Mouse (Mus musculus): ENCODE results near the gene Cdh23.
A peak's percentile ranks its signal among the peaks of the same experiment; 100 is the strongest.

Cdh23 gene

DNA sequence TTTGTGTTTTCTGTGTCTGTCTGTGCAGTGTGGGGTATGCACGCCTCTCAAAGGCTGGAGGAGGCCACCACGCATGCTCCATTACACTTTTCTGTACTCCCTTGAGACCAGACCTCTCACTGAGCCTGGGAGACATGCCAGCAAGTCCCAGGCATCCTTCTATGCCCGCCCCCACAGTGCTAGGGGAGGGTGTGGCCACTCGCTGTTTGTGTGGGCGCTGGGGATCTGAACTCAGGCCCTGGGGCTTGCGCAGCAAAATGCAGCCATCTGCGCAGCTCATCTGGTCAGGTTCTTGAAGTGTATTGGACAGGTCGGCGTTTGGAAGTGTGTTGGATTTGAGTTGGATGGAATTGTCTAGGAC, 416.4 kb downstream of the Cdh23 start:
- DNase-seq = peak; percentile 49 to 63

DNA sequence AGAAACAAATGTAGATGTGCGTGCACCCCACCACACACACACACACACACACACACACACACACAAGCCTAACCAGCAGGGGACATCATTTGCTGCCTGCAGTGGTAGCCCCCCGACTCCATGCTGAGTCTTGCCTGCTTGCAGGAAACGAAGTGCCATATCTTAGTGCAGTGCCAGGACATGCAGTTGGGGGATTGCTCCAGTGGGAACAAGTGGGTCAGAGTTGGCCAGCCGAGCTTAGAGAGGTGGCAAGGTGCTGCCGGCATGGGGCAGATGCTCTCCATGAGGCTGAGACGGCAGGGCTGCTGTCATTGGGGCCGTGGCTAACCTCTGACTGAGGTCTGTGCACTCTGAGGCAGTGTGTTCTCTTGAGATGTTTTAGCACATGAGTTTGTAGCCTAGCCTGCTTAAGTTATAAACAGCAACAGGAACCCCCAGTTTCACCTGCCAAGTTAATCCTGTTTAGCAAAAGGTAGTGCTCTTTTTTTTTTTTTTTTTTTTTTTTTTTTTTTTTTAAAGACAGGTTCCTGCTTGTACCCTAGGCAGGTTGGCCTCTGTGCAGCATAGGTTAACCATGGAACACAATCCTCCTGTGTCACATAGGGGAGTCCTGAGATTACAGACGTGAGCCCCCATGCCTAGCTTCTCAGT, 416.9 kb downstream of the Cdh23 start:
- DNase-seq = peak; percentile 51 to 64

DNA sequence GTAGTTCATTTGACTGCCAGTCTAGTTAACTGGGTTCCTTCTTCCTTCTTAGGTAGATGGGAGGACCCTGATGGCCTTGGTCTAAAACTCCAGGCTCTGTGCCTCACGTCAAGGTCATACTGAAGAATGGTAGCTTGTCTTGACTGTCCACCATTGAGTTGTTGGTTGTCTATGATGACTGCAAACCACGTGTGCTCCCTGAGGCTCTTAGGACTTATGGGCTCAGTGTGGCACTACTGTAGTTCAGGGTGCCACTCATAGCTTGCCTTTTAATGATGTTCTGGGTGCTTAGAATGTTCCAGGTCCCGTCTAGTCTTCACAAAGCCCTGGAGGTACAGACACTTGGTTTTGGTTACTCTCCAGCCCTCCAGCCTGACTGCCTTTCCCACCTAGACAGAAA, 417.5 kb downstream of the Cdh23 start:
- DNase-seq = no peak

DNA sequence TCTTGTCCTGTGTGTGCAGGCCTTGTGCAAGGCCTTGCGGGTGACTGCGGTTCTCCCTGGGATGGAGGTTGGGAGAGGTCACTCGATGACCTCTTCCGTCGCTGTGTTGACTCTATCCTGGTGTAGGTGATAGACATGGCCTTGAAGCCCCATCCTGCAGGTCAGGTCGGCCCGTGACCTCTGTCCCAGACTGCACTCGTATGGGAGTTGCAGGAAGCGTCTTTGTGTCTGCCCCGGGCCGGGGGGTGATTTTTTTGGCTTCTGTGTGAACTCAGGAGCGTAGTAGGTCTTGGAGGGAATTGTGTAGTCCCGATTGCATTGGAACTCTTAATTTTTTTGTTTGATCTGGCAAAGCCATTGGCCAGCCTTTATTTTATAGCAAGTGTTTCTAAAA, 418.3 kb downstream of the Cdh23 start:
- no peak for DNase-seq

DNA sequence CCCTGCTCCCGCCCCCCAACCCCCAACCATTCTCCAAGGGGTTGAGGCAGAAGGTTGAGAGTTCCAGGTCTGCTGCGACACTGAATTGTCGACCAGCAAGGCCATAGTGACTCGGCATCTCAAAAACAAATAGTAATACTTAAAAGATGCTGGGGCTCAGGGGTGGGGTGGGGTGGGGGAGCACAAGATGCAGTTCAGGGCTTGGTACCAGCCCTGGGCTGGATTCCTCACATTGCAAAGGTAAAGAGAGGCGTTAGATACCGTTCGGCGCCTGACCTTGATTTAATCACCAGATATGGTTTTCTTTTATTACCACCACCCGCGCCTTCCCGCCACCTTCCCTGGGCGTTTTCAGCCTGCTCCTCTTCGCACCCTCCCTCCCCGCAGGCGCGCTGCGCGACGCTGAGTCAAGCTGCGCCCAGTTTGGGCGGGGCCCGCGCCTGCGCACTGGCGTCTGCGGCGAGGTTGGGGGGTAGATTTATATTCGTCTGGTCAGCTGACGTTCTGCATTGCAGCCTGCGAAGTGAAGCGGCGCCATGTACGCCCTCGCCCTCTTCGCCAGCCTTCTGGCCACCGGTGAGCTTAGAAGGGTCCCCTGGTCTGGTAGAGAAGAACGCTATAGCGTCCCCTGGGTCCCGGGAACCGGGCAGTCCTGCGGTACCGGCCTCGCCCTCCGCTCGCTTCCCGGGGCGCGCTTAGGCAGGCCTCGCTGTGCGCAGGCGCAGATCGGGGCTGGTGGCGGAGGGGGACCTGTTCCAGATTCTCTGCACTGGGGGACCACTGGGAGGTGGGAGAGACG, 418.9 kb downstream of the Cdh23 start, which contains the start of gene Psap:
Psap (plus strand) TSS at position 421 of the 799 bp plus-strand sequence.
- DNase-seq = peak; percentile 95 to 96

DNA sequence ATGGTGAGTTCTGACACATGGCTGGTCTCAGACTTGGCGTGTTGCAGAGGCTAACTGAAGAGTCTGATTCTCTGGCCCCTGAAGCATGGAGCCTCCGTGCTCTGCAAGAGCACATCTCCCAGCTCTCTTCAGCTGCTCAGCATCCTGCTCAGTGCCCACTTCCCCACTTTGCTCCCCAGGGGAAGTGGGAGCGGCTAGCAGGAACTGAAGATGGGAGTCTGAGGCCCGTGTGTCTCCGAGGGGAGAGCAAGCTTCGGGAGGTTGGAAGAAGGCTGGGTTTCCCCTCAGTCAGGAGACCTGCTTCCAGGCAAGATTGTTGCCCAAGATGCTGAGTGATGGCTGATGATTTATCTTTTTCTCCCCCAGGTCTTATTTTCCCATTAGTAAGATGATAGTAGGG, 422.9 kb downstream of the Cdh23 start:
- DNase-seq = no peak

DNA sequence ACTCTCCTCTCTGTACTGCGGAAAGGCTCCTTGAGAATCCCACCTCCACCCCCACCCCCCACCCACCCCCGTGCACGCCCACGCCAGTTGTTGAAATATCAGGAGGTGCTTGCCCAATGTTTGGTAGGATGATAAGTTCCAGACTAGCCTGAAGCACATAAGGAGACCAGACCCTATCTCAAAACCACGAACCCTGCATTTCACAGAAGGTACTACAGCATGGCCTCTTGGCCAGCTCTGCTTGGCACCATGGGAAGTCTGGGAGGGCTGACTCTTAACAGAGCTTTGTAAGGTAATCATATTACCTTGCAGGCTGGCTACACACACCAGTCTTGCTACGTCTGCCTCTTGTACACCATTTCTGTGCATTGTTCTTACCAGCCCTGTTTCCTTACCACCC, 424.0 kb downstream of the Cdh23 start:
- no peak for DNase-seq

DNA sequence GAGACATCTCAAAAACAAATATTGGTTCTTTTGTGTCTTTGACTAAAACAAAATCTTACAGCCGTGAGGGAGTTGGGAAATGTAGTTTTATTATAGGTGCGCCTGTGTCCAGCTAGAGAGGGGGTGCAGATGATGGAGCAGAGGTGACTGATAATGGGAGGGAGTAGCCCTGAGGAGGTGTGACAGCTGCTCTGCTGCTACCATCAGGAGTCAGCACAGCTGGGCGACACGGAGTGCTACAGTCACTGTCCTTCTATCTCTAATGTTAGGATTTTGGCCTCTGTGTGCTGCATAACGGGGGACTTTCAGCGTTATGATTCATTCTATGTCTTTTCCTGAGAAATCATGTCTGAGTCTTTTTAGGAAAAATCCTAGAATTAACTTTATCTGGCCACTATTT, 425.3 kb downstream of the Cdh23 start:
- DNase-seq = no peak

DNA sequence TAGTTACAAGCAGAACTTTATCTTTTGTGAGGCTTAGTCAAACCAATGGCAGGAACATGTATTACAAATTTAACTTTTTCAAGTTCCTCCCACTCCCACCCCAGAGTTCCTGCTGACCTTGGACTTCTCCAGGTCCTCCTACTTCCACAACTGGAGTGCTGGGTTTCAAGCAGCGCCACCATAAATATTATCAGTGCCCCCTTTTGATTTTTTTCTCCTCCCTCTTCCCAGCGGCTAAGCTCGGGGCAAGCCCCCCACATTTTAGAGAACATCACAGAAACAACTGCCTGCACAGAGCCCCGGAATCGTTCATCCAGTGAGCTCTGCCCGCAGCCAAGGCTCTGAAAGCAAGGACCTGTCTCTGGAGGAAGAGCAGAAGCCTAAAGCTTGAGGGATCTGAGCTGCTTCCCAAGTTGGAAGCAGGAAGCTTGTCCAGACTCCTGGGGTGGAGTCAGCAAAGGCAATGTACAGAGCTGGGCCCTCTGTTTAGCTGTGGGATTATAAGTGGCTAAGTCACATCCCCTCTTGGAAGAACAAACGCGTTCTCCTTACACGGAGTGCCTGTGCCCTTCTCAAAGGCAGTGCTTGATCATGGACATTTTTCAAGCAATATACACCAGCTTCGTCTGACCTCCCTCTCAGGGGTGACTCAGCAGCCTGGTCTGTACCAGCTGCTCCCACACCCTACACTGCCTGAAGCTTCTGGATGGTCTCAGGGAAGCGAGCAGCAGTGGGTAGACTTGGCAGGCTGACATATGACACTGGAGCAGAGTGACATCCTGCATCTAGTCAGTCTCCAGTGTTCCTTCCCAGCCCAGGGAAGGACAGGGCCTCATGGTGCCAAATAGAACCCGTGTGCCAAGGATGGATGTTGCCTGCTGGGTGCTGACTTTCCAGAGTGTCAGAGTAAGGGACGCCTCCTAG, 426.9 kb downstream of the Cdh23 start:
- DNase-seq = no peak

DNA sequence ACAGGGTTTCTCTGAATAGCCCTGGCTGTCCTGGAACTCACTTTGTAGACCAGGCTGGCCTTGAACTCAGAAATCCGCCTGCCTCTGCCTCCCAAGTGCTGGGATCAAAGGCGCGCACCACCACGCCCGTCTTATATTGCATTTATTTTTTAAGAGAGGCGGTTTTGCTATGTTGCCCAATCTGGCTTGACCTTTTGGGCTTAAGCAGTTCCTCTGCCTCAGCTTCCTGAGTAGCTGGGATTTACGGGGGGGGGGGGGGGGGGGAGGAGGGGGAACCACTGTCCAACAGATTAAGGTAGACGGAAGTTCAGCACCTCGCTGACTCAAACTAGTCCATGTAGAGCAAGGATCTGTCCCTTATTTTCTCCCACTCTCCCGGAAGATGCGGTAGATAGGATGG, 427.6 kb downstream of the Cdh23 start:
- DNase-seq = no peak

DNA sequence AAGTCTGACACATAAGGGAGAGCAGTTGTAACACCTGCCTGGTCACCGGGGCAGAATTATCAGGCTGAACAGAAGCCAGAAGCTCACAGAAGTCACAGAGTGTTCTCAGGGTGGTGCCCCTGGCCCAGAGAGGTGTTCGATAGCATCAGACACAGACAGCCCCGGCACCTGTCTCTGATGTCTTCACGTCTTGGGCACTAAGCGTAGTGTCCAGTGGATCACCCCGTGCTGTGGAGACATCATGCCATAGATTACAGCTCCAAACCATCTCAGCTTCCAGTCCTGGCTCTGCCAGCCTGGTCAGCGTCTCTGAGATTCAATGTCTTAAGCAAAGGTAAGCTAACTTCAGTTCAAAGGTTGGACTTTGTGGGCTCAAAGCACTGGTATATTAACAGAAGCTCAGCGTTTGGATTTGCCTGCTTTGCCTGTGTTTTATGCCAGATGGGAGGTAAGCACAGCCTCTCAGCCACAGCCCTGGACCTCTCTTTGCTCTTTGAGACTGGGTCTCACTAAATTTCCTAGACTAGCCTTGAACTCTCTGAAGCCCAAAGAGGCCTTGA, 429.4 kb downstream of the Cdh23 start:
- no peak for DNase-seq

DNA sequence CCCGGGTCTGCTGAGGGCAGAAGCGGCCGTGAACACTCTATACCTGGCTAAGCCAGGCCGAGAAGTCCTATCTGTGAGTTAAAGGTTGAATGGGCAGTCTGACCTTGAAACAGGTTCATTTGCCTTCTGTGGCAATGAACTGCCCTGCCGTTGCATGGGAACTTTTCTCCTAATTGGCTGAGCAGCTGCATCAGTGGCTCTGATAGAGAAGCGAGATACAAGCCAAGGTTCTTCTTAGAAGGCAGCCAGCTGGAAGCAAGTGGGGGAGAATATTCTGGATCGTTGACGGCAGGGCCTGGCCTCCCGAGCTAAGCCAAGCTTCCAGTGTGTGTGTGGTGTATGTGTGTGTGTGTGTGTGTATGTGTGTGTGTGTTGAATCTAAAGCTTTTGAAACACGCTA, 431.0 kb downstream of the Cdh23 start:
- DNase-seq = no peak

DNA sequence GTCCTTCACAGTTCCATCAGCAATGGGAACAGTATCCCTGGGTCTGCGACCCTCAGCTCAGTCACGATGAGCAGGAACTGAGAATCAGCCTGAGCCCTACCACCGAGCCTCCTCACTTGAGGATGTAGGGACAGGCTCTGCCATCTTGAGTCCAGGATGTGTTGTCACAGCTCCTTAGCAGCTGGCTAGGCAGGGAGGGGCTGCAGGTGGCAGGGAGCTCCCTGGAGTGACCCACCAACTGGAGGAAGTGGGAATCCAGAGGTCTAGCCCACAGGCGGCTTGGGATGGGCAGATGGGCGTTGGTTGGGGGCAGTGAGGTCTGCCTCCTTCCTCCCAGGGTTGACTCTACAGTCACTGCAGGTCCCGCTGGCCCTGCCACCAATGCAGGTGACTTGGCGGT, 432.9 kb downstream of the Cdh23 start:
- DNase-seq = peak in 1 of 2 experiments; percentile 52

DNA sequence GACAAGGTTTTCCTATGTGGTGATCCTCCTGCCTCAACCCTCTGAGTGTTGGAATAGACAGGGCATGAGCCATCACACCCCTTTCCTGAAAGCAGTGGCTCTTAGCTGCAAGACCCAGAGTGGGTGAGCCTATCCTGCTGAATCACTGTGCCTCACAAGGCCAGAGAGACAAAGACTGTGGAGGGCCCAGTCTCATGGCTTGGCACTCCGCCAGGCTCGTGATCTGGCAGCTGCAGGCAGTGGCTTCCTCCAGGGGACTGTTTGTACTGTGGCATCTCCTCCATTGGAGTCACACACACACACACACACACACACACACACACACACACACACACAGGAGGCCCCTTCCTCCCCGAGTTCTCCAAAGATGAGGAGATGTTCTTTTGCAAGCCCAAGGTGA, 433.9 kb downstream of the Cdh23 start:
- peak; percentile 82 to 89 for DNase-seq

DNA sequence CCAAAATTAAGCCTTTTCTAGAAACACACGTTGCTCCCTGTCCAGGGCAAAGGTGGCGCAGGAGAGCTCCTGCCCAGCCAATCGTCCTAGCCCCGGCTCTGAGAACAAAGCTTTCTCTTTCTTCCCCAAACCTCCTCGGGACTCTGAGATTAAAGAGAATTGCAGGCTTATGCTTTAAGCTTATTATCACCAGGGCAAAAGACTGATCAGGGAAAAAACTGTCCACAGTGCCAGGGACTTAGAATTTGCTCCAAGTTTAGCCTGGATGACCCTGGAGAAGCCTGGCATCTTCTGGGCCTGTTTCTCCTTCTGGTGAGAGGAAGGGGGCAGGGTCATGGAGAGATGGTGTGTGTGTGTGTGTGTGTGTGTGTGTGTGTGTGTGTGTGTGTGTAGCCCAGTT, 434.8 kb downstream of the Cdh23 start:
- DNase-seq = no peak

DNA sequence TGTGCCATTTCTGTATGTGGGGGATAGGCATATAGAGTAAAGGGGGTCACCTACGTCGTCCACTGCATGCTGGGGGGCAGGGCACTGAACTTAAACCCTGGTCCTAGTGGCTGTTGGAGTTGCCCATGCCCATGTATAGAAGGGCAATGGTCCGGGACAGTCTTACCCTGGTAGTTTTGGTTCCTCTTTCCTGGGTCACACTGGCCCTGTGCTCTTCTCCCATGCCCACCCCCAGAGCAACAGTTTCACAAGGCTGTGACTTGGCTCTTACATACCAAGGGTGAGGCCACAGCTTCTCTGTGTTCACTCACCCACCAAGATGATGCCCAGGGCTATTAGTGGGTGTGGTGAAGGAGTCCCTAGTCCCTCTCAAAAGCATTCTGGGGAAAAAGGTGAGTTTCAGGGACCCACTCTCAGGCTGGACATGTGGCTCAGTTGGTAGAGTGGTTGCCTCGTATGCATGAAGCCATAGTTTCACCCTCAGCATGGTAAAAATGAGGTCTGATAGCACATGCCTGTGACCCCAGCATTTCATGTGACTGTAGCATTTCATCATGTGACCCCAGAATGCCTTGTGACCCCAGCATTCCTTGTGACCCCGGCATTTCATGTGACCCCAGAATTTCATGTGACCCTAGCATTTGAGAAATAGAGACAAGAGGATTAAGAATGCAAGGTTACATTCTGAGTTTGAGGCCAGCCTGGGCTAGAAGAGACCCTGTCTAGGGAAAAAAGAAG, 435.6 kb downstream of the Cdh23 start:
- no peak for DNase-seq

DNA sequence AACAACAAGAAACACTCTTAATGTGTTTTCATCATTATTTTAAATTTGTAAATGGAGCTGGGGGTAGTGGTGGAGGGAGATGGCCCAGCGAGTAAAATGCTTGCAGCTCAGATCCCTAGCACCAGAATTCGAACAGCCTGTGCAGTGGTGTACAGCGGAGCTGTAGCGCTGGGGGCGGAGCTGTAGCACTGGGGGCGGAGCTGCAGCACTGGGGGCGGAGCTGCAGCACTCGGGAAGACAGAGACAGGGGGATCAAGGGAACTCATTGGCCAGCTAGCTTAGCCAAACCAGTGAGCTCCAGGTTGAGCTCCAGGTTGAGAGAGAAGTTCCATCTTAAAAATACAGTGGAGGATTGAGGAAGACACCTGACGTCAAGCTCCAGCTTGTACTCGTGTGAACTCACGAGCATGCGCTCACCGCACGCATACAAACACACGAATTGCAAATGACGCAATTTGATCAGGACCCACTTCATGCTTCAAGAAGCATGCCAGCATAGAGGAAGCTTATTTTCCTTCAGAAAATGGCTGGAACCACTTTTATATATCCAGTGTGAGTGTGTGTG, 438.9 kb downstream of the Cdh23 start:
- DNase-seq = no peak

DNA sequence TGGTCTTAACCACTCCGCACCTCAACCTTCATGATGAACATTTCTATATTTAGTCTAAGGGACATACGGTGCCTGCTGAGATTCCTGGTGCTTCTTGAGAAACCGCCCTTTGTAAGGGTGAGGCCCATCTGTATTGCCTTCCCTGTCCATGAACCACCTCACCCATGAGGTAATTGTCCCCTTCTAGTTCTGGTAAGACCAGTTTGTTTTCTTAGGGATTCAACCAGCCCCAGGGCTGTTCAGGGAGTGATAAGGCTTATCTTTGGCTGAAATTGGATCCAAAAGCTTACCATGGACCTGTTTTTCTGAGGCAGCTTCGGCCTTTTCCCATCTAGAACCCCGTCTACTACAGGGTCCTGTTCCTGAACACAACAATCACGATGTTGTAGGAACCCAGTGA, 440.2 kb downstream of the Cdh23 start:
- DNase-seq = no peak
